Mouse (Mus musculus): Measurements from ENCODE around the gene Slc6a16. TPM values are rescaled to one million over a fixed set of nuclear protein-coding genes. Genes with fewer than 3 reads are reported as not detected.
"Not testable (repeated sequence)": the region's sequence is repeated elsewhere in the genome, so short reads cannot be mapped to it uniquely, and the experiment has no call there.

The Slc6a16 gene
- polyA plus RNA-seq, 1 experiment from 2014 or later: 0.46 TPM

DNA sequence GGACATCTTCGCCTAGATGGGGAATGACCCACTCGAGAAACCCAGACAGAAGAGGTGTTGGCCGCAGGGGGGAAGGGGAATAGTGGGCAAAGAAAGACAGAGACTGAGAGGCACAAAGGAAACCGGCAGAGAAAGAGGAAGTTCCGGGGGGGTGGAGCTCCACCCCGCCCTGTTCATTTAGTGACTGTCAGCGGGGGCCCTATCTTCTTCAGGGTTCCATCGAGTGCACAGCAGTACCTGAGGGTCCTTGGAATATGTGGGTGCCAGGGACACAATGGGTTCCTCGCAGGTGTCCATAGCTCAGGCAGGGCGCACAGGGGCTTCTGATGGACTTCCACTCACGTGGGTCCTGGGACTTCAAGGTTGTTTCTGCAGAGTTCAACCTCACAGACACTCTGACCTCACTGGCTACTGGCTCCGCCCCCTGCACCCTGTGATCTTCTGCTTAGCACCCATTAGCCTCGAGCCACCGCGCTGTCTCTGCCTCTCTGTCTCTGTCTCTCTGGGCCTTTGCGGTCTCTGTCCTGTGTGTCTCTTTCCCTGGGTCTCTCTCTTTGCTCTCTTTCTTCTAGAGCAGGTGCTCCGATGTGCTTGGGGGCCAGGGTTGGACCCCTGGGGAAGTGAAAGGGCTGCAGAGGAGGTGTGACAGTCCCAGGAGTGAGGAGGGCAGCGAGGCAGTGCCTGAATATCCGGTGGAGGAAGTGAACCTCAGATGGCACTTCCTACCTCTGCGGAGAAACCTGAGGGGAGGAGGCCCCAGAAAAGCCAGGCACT is 2.0 kb upstream of the Slc6a16 start, which contains the start of gene Cd37:
Gene Cd37, minus strand, starts transcription at position 393 of the 774 bp plus-strand sequence.
- ATAC-seq: peak; percentile 78
- 14% methylated on average over 20 of the region's 20 CpGs for WGBS (ENCODE audit: insufficient replicate concordance)
- H3K4me1 ChIP-seq (ENCODE audit: insufficient read depth): peaks cover 25% of the 10 kb centered on the region
- DNase-seq: peak; percentile 79
- peak within 1 kb of the TSS; percentile 73 for H3K4me2 ChIP-seq (ENCODE audit: low read depth, low read length)
- no peaks in the 10 kb centered on the region for H3K27me3 ChIP-seq (ENCODE audit: insufficient read depth, low read length)
- H3K9ac ChIP-seq (replicated peaks): peak within 1 kb of the TSS; percentile 72
- H3K36me3 ChIP-seq (replicated peaks; ENCODE audit: insufficient read depth, low read length): no peaks in the 10 kb centered on the region
- TF ChIP-seq CTCF (IDR thresholded peaks at IDR 0.05; ENCODE audit: low read depth) (no peak), EP300 (IDR thresholded peaks at IDR 0.05; ENCODE audit: low read depth) (no peak)
- H3K27ac ChIP-seq (ENCODE audit: low read depth): peak within 1 kb of the TSS; percentile 91
- peak within 1 kb of the TSS; percentile 47 for H3K4me3 ChIP-seq (ENCODE audit: low read depth, low read length)
- H3K9me3 ChIP-seq (ENCODE audit: low read length): no peaks in the 10 kb centered on the region

DNA sequence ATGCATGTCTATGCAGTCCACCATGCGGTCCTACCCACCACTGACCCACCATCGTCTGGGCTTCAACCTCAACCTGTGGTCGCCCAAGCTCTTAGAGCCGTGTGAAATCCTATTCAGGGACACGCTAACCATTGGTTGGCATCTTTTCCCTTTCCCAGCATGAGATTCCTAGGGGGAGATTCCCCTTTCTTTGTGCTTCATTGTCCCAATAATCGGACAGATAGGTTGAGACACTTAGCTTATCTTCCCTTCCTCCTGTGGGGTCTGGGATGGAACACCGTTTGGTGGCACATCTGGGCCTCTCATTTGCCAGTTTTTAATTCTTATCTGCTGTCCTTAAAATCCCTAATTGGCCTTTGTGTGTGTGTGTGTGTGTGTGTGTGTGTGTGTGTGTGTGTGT is 776 bp upstream of the Slc6a16 start:
- WGBS (ENCODE audit: insufficient replicate concordance): 78% methylated on average over 7 of the region's 7 CpGs
- Histone ChIP-seq H3K27ac (ENCODE audit: low read depth) (peak overlapping the region; percentile 91; the same call in 1 of the 2 replicates), H3K4me2 (ENCODE audit: low read depth, low read length) (no peak overlapping the region), H3K27me3 (ENCODE audit: insufficient read depth, low read length) (no peaks in the 10 kb centered on the region), H3K4me1 (ENCODE audit: insufficient read depth) (peaks cover 14% of the 10 kb centered on the region), H3K9ac (replicated peaks) (no peak overlapping the region), H3K9me3 (ENCODE audit: low read length) (no peaks in the 10 kb centered on the region), H3K36me3 (replicated peaks; ENCODE audit: insufficient read depth, low read length) (no peaks in the 10 kb centered on the region), H3K4me3 (ENCODE audit: low read depth, low read length) (no peak overlapping the region)
- no peak for TF ChIP-seq EP300 (IDR thresholded peaks at IDR 0.05; ENCODE audit: low read depth)
- no peak for TF ChIP-seq CTCF (IDR thresholded peaks at IDR 0.05; ENCODE audit: low read depth)
- peak; percentile 9 for DNase-seq
- ATAC-seq: no peak

DNA sequence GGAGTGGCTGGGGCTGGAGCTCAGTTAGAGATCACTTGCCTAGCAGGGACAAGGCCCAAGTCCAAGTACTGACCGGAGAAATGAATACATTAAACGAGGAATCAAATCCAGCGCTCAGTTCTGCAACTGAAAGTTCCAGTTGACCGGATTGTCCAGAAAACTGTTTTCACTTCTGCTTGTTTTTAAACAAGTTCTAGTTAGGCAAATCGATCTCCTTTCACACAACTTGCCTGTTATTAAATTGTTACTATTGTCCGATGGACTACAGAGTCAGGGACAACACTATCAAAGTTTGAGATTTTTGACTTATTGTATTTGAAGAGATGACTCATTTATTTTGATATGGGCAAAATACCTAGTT is 484 bp downstream of the Slc6a16 start:
- Histone ChIP-seq H3K4me3 (ENCODE audit: low read depth, low read length) (no peak overlapping the region), H3K4me1 (ENCODE audit: insufficient read depth) (peaks cover 12% of the 10 kb centered on the region), H3K9me3 (ENCODE audit: low read length) (no peaks in the 10 kb centered on the region), H3K27me3 (ENCODE audit: insufficient read depth, low read length) (no peaks in the 10 kb centered on the region), H3K36me3 (replicated peaks; ENCODE audit: insufficient read depth, low read length) (no peaks in the 10 kb centered on the region), H3K9ac (replicated peaks) (no peak overlapping the region), H3K27ac (ENCODE audit: low read depth) (no peak overlapping the region), H3K4me2 (ENCODE audit: low read depth, low read length) (0 out of 2 replicates have a peak overlapping the region, but pooled peaks have one; percentile 11)
- DNase-seq (no peak), ATAC-seq (no peak)
- TF ChIP-seq CTCF (IDR thresholded peaks at IDR 0.05; ENCODE audit: low read depth) (no peak), EP300 (IDR thresholded peaks at IDR 0.05; ENCODE audit: low read depth) (no peak)
- WGBS (ENCODE audit: insufficient replicate concordance): 78% methylated on average over 6 of the region's 6 CpGs

DNA sequence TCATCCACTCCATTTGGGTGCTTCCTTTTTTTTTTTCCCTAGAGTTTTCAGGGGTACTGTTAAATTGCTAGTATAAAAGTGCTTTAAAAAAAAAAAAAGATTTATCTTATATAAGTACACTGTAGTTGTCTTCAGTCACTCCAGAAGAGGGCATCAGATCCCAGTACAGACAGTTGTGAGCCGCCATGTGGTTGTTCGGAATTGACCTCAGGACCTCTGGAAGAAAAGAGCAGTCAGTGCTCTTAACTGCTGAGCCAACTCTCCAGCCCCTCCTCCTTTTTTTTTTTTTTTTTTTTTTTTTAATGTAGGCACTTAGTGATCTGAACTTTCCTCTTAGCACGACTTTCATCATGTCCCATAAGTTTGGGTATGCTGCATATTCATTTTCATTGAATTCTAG is 6.8 kb downstream of the Slc6a16 start:
- Histone ChIP-seq H3K27ac (ENCODE audit: low read depth) (no peak overlapping the region), H3K4me2 (ENCODE audit: low read depth, low read length) (no peak overlapping the region), H3K4me3 (ENCODE audit: low read depth, low read length) (no peak overlapping the region), H3K4me1 (ENCODE audit: insufficient read depth) (no peaks in the 10 kb centered on the region), H3K9me3 (ENCODE audit: low read length) (no peaks in the 10 kb centered on the region), H3K36me3 (replicated peaks; ENCODE audit: insufficient read depth, low read length) (no peaks in the 10 kb centered on the region), H3K9ac (replicated peaks) (no peak overlapping the region), H3K27me3 (ENCODE audit: insufficient read depth, low read length) (no peaks in the 10 kb centered on the region)
- ATAC-seq: no peak
- DNase-seq: no peak
- TF ChIP-seq EP300 (IDR thresholded peaks at IDR 0.05; ENCODE audit: low read depth): no peak
- peak; percentile 19; the same call in 1 of the 2 replicates for TF ChIP-seq CTCF (IDR thresholded peaks at IDR 0.05; ENCODE audit: low read depth)
- WGBS (ENCODE audit: insufficient replicate concordance): 31% methylated on average over 3 of the region's 3 CpGs

DNA sequence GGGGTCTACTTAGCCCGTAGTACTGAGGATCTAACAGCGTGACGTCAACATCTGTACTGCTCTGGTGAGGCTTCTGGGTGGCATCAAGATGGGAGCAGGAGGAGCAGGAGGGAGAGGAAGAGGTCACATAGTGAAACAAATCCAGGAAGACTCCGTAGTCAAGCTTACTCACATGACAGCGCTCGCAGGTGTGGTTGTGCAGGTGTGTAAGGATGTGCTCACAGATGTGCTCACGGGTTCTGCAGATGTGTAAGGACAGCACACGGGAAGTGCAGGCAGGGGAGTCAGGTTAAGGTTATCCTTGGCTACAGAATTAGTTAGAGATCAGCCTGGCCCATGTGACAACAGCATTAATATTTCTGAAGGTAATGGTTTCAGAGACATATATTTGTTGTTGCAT is 12.9 kb downstream of the Slc6a16 start:
- ATAC-seq (no peak), DNase-seq (no peak)
- Histone ChIP-seq H3K4me2 (ENCODE audit: low read depth, low read length) (no peak overlapping the region), H3K9ac (replicated peaks) (no peak overlapping the region), H3K27ac (ENCODE audit: low read depth) (no peak overlapping the region), H3K36me3 (replicated peaks; ENCODE audit: insufficient read depth, low read length) (no peaks in the 10 kb centered on the region), H3K9me3 (ENCODE audit: low read length) (no peaks in the 10 kb centered on the region), H3K27me3 (ENCODE audit: insufficient read depth, low read length) (no peaks in the 10 kb centered on the region), H3K4me3 (ENCODE audit: low read depth, low read length) (no peak overlapping the region), H3K4me1 (ENCODE audit: insufficient read depth) (no peaks in the 10 kb centered on the region)
- TF ChIP-seq CTCF (IDR thresholded peaks at IDR 0.05; ENCODE audit: low read depth) (no peak), EP300 (IDR thresholded peaks at IDR 0.05; ENCODE audit: low read depth) (no peak)
- WGBS (ENCODE audit: insufficient replicate concordance): 83% methylated on average over 8 of the region's 8 CpGs

DNA sequence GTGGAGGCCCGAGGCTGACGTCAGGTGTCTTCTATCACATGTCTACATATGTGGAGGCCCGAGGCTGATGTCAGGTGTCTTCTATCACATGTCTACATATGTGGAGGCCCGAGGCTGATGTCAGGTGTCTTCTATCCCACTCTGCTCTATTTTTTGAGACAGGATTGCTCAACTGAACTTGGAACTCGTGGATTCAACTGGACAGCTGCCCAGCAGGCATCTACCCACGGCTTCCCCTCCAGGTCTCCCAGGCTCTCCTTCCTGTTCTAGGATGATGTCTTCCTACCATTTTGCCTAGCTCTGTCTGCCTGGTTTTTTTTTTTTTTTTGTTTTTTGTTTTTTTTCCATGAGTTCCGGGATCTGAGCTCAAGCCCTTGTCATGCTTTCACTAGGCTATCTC is 14.9 kb downstream of the Slc6a16 start:
- 63% methylated on average over 5 of the region's 7 CpGs for WGBS (ENCODE audit: insufficient replicate concordance)
- not testable (repeated sequence) for H3K9ac ChIP-seq (replicated peaks); H3K9me3 ChIP-seq (ENCODE audit: low read length); DNase-seq; H3K27ac ChIP-seq (ENCODE audit: low read depth); H3K27me3 ChIP-seq (ENCODE audit: insufficient read depth, low read length); ATAC-seq; H3K4me3 ChIP-seq (ENCODE audit: low read depth, low read length); H3K4me2 ChIP-seq (ENCODE audit: low read depth, low read length); H3K4me1 ChIP-seq (ENCODE audit: insufficient read depth); H3K36me3 ChIP-seq (replicated peaks; ENCODE audit: insufficient read depth, low read length)
